Mouse (Mus musculus) splenic B cell, adult 2 months (primary cell): Measurements from ENCODE around the gene Adat3.

Source experiments
- DNase-seq: peaks from one replicate; pipeline ENCODE4 v3.0.0-alpha.2; 2011; ENCODE audit warnings: low read depth, low spot score
- H3K27me3 ChIP-seq: 2 replicates; pipeline ENCODE4 v1.6.1; 2012; ENCODE audit warnings: mild to moderate bottlenecking, low read length, moderate library complexity, mixed read lengths; ENCODE audit not compliant: control insufficient read depth, poor library complexity, insufficient read depth, severe bottlenecking
- H3K36me3 ChIP-seq: 2 replicates; pipeline ENCODE4 v1.6.1; 2012; ENCODE audit warnings: mild to moderate bottlenecking, low read length, moderate library complexity, mixed read lengths; ENCODE audit not compliant: control insufficient read depth, poor library complexity, insufficient read depth, severe bottlenecking

Adat3 gene

DNA sequence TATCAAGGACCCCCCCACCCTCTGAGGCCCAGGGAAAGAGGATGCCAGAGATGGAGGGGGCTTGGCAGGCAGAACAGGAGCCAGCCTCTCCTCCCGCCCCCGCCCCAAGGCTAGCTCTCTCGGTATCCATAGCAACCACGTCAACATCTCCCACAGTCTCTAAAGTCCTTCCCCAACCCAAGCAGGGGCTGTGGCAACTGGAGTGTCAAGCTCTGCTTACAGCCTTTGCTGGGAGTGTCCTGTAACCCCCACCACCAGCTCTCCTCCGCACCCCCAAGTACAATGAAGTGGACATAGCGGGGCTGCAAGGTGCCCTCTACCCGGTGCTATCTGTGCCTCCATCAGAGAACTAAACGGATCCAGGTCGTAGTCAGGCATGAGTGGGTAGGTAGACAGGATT is 28.7 kb upstream of the Adat3 start:
- no peaks in the 10 kb centered on the region for H3K27me3 ChIP-seq
- DNase-seq: no peak
- H3K36me3 ChIP-seq: no peaks in the 10 kb centered on the region

- Histone ChIP-seq H3K36me3 (no peaks in the 10 kb centered on the region), H3K27me3 (no peaks in the 10 kb centered on the region)
- DNase-seq: no peak
These were observed 27.8 kb upstream of the Adat3 start for GRCm38 (mm10) chr10:80574896-80575295.

- Histone ChIP-seq H3K36me3 (no peaks in the 10 kb centered on the region), H3K27me3 (no peaks in the 10 kb centered on the region)
- DNase-seq: no peak
These were observed 26.8 kb upstream of the Adat3 start for GRCm38 (mm10) chr10:80575925-80576324.

DNA sequence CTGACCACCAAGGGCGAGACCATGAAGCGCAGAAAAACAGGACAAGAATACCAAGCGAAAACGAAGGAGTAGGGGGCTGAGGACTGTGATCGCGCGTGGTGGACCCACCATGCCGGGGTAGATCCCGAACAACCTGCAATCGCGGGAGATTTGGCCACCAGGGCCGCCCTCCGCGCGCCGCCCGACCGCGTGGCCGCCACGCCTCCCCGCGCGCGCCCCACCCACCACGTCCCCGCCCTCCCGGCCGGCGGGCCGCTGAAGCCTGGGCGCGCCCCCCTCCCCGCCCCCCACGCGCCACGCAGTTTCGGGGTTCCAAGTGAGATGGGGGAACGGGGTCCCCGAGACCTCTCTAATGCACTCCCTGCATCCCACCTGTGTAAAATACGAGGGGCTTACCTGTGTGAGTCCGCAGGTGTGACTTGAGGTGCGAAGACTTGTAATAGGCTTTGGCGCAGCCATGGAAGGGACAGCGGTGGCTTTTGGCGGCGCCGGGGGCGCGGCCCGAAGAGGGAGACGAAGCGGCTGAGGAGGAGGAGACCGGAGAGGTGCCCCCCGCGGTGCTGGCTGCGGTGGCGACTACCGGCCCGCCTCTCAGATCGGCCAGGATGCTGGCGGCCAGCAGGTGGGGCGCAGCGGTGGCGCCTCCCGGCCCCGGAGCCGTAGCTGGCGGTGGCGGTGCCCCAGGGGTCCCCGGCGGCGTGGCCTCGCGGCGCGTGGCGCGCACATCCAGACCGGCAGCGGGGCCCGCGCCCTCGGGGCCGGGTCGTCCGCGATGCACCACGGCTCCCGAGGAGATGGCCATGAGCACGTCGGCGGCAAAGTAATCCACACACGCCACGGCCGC is 26.1 kb upstream of the Adat3 start:
- peak; percentile 71 for DNase-seq
- H3K27me3 ChIP-seq: no peaks in the 10 kb centered on the region

DNA sequence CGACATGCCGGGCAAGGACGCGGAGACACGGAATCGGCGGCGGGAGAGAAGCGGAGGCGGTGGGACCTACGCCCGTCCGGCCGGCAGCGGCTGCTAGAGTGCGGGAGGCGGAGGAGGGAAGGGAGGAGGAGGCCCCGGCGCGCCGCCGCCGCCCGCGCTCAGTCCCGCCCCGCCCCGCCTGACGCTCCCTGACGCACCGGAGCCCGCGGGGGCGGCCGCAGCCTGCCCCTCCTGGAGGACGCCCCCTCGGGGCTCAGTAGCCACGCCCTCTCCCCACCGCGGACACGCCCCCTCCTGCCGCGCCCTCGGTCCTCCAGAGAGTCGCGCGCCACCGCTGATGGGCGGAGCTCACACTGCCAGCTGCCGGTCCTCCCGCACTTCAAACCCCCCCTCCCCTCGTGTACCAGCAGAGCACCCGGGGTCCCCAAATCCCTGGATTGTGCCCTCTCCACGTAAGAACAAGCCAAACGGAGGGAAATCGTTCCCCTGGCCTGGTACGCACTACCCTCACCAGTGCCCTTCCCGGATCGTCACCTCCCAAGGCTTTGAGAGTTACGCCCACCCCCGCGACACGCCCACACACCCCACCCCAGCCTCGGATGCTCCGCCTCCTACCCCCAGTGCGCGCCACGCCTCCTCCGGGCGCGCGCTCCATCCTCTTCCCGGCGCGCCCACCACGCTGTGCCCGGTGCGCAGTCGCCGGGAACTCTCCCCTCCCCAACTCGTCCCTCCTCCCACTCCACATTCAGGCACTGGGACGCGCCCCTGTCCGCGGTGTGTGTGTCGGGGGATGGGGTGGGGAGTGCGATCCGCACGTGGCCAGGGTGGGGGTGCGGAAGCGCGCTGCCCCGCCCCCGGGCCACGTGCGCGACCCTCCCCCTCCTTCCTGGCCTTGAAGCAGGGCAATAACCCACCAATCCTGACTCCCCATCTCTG is 25.2 kb upstream of the Adat3 start, which contains the start of gene Klf16:
Gene Klf16 (minus strand): TSS at position 127 of the 936 bp plus-strand sequence.
- H3K27me3 ChIP-seq: no peaks in the 10 kb centered on the region
- DNase-seq: peak; percentile 99

More for the DNA sequence above, 26.1 kb upstream of the Adat3 start:
- H3K36me3 ChIP-seq: no peaks in the 10 kb centered on the region

GRCm38 (mm10) chr10:80578131-80578750 is 24.4 kb upstream of the Adat3 start:
- peak; percentile 92 for DNase-seq
- Histone ChIP-seq H3K36me3 (peaks cover 3% of the 10 kb centered on the region), H3K27me3 (no peaks in the 10 kb centered on the region)

More for the DNA sequence above, 25.2 kb upstream of the Adat3 start, which contains the start of gene Klf16:
- peaks cover under 1% of the 10 kb centered on the region; the same call in 1 of the 2 replicates for H3K36me3 ChIP-seq

- peaks cover 7% of the 10 kb centered on the region for H3K36me3 ChIP-seq
These were observed 23.8 kb upstream of the Adat3 start for GRCm38 (mm10) chr10:80578911-80579310.

GRCm38 (mm10) chr10:80583047-80583446 is 19.6 kb upstream of the Adat3 start:
- no peak for DNase-seq
- Histone ChIP-seq H3K36me3 (peaks cover 10% of the 10 kb centered on the region), H3K27me3 (no peaks in the 10 kb centered on the region)

More at GRCm38 (mm10) chr10:80578911-80579310, 23.8 kb upstream of the Adat3 start:
- no peaks in the 10 kb centered on the region for H3K27me3 ChIP-seq
- peak; percentile 94 for DNase-seq

GRCm38 (mm10) chr10:80584045-80584488 is 18.6 kb upstream of the Adat3 start:
- Histone ChIP-seq H3K36me3 (peaks cover 10% of the 10 kb centered on the region), H3K27me3 (no peaks in the 10 kb centered on the region)
- no peak for DNase-seq

GRCm38 (mm10) chr10:80584642-80585552 is 17.8 kb upstream of the Adat3 start:
- peaks cover 10% of the 10 kb centered on the region for H3K36me3 ChIP-seq
- no peak for DNase-seq
- no peaks in the 10 kb centered on the region for H3K27me3 ChIP-seq

- no peak for DNase-seq
- Histone ChIP-seq H3K36me3 (peaks cover 10% of the 10 kb centered on the region), H3K27me3 (no peaks in the 10 kb centered on the region)
These were observed 17.1 kb upstream of the Adat3 start for GRCm38 (mm10) chr10:80585581-80585980.

- DNase-seq: no peak
- Histone ChIP-seq H3K36me3 (peaks cover 10% of the 10 kb centered on the region), H3K27me3 (no peaks in the 10 kb centered on the region)
These were observed 16.0 kb upstream of the Adat3 start for GRCm38 (mm10) chr10:80586407-80587304.

DNA sequence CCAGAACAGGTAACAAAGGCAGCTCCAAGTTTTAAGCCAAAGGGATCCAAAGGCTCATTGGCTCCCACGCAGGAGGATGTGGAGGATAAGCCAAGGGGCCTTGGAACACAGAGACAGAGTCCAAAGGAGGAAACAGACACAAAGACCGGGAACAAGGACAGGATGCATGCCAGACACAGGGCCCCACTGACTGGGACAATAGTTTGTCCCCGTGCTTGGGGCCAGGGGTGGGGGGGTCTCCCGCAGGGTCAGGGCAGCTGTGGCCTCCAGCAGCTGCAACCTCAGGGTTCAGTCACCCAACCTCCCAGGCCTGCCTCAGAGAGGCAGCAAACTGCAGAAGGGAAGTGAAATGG is 15.4 kb upstream of the Adat3 start:
- DNase-seq: no peak
- peaks cover 10% of the 10 kb centered on the region for H3K36me3 ChIP-seq
- H3K27me3 ChIP-seq: no peaks in the 10 kb centered on the region
